Mouse (Mus musculus) neural tube, embryonic 11.5 days (tissue): ENCODE results near the gene Acacb. TPM values are rescaled to one million over a fixed set of nuclear protein-coding genes. Genes with fewer than 3 reads are reported as not detected.

Experiments
- ATAC-seq: fragments of 200-750 bp; cut with Nextera tagmentation; 2 replicates; pipeline ENCODE4 v1.8.0; 2017; ENCODE audit warnings: moderate number of reproducible peaks, mild to moderate bottlenecking, moderate TSS enrichment, moderate library complexity; ENCODE audit not compliant: insufficient read depth, low FRiP score, low TSS enrichment
- DNase-seq: peaks from one replicate; pipeline ENCODE4 v3.0.0-alpha.2; 2015; ENCODE audit warnings: low spot score
- H3K27ac ChIP-seq: fragments of 300-500 bp; sonication (generic); 2 replicates; pipeline ENCODE4 v1.5.1; 2014; ENCODE audit warnings: low read depth, mild to moderate bottlenecking, low read length
- H3K27me3 ChIP-seq: fragments of 300-500 bp; sonication (generic); 2 replicates; pipeline ENCODE4 v1.6.1; 2014; ENCODE audit warnings: mild to moderate bottlenecking, low read length, mixed read lengths; ENCODE audit not compliant: control insufficient read depth, insufficient read depth
- H3K36me3 ChIP-seq: fragments of 300-500 bp; sonication (generic); 2 replicates; pipeline ENCODE4 v1.6.1; 2014; ENCODE audit warnings: mild to moderate bottlenecking, low read length, moderate library complexity, mixed read lengths; ENCODE audit not compliant: control insufficient read depth, insufficient read depth
- H3K4me1 ChIP-seq: fragments of 300-500 bp; sonication (generic); 2 replicates; pipeline ENCODE4 v1.6.1; 2014; ENCODE audit warnings: low read length, mixed read lengths; ENCODE audit not compliant: control insufficient read depth, insufficient read depth
- H3K4me2 ChIP-seq: fragments of 300-500 bp; sonication (generic); 2 replicates; pipeline ENCODE4 v1.6.1; 2014; ENCODE audit warnings: low read depth, mild to moderate bottlenecking, moderate library complexity
- H3K4me3 ChIP-seq: fragments of 300-500 bp; sonication (generic); 2 replicates; pipeline ENCODE4 v1.5.1; 2014; ENCODE audit warnings: low read depth, low read length
- H3K9ac ChIP-seq: fragments of 300-500 bp; sonication (generic); 2 replicates; pipeline ENCODE4 v1.6.1; 2014; ENCODE audit warnings: mild to moderate bottlenecking, low read length
- H3K9me3 ChIP-seq: fragments of 300-500 bp; sonication (generic); 2 replicates; pipeline ENCODE4 v1.6.1; 2016; ENCODE audit warnings: low read length; ENCODE audit not compliant: control insufficient read depth
- WGBS: fragments of 180-500 bp; shearing (Covaris S2); extraction: QIAGEN DNeasy Blood & Tissue Kit; methylation state at CpG from one replicate; pipeline ENCODE4 v1.1.7; 2014; 5-methylcytosine and 5-hydroxymethylcytosine counted together
- polyA plus RNA-seq: library from polyadenylated mRNA; unstranded; fragments of >200 nt; fragmentation: Nextera tagmentation; extraction: Ambion mirVana; gene quantifications from 2 replicates; pipeline ENCODE4 v1.2.1, GENCODE M21; 2014

Acacb gene
- polyA plus RNA-seq, 1 experiment from 2014 or later: 0.82 TPM

DNA sequence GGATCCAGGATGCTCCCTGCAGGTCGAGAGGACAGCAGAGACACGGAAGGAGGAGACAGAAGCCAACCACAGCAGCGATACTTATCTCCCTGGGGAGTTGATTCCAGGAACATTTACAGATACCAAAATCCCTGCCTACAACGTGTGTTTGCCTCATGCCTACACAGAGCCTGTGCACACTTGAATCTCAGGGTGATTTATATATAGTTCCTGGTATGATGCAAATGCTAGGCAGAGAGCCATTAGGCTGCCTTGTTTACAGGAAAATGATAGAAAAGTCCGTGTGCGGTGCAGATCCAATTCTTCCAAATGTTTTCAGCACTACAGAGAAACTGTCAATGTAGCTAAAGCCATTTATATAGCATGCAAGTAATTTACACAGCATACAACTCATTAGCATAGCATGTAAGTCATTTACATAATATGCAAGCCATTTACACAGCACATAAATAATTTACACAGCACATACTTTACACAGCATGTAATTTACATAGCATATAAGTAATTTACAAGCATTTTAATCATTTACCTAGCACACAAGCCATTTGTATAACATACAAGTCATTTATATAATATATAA is 16.9 kb downstream of the Acacb start:
- Histone ChIP-seq H3K36me3 (no peaks in the 10 kb centered on the region), H3K4me1 (no peaks in the 10 kb centered on the region), H3K9ac (no peak overlapping the region), H3K9me3 (no peaks in the 10 kb centered on the region), H3K4me2 (no peak overlapping the region), H3K4me3 (no peak overlapping the region), H3K27ac (no peak overlapping the region), H3K27me3 (no peaks in the 10 kb centered on the region)
- DNase-seq: no peak
- 81% methylated on average over 6 of the region's 6 CpGs for WGBS
- no peak for ATAC-seq

DNA sequence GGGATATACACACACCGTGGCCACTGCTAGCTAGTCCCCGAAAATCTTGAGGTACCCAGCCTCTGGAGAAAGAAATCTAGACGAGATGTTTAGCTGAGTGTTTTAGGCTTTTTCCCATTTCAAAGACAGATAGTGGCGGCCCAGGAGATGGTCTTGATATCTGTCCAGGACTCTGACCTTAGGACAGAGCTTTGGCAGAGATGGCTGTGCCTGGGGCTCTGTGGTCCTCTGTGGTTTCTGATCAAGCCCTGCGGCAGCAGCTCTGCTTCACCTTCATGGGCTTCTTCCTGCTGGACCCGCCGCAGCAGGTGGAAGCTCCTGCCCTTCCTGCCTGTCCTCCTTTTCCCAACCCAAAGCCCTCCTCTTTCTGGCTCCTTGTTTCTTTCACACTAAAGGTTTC is 24.0 kb downstream of the Acacb start:
- no peak overlapping the region for H3K4me3 ChIP-seq
- DNase-seq: no peak
- ATAC-seq: no peak
- no peaks in the 10 kb centered on the region for H3K4me1 ChIP-seq
- no peak overlapping the region for H3K9ac ChIP-seq
- no peak overlapping the region for H3K4me2 ChIP-seq
- no peaks in the 10 kb centered on the region for H3K9me3 ChIP-seq
- 77% methylated on average over 7 of the region's 7 CpGs for WGBS
- H3K27ac ChIP-seq: no peak overlapping the region
- no peaks in the 10 kb centered on the region for H3K36me3 ChIP-seq
- H3K27me3 ChIP-seq: no peaks in the 10 kb centered on the region

DNA sequence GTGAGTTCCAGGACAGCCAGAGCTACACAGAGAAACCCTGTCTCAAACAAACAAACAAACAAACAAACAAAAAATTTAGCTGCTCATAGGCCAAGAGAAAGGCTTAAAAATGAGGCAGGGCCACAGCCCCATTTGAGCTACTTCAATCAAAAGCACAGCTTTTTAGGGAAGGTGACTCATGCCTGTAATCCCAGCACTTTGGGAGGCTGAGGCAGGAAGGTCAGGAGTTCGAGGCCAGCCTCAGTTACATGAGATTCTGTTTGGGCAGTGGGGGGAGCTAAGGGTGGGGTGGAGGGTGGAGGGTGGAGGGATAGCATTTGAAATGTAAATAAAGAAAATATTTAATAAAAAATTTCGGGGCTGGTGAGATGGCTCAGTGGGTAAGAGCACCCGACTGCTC is 26.6 kb downstream of the Acacb start:
- Histone ChIP-seq H3K4me2 (no peak overlapping the region), H3K9me3 (no peaks in the 10 kb centered on the region), H3K4me3 (no peak overlapping the region), H3K27me3 (no peaks in the 10 kb centered on the region), H3K36me3 (no peaks in the 10 kb centered on the region), H3K9ac (no peak overlapping the region), H3K4me1 (0 out of 2 replicates have a peak, but pooled peaks cover 9% of the 10 kb centered on the region), H3K27ac (no peak overlapping the region)
- ATAC-seq: no peak
- DNase-seq: no peak
- 93% methylated on average over 3 of the region's 3 CpGs for WGBS

DNA sequence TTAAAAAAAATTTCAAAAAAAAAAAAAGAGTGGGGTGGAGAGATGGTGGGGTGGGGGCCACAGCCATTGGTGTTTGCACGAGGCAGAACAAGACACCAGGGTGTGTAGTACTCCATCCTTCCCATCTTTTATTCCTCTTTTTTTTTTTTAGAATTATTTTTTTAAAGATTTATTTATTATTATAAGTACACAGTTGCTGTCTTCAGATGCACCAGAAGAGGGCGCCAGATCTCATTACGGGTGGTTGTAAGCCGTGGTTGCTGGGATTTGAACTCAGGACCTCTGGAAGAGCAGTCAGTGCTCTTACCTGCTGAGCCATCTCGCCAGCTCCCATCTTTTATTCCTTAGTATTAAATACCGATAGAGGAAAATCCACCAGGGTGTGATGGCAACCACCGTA is 27.1 kb downstream of the Acacb start:
- 76% methylated on average over 7 of the region's 7 CpGs for WGBS
- H3K36me3 ChIP-seq: no peaks in the 10 kb centered on the region
- DNase-seq (no peak), ATAC-seq (no peak)
- H3K4me3 ChIP-seq: no peak overlapping the region
- 0 out of 2 replicates have a peak, but pooled peaks cover 9% of the 10 kb centered on the region for H3K4me1 ChIP-seq
- H3K4me2 ChIP-seq: no peak overlapping the region
- H3K9ac ChIP-seq: no peak overlapping the region
- no peak overlapping the region for H3K27ac ChIP-seq
- H3K27me3 ChIP-seq: no peaks in the 10 kb centered on the region
- H3K9me3 ChIP-seq: no peaks in the 10 kb centered on the region

DNA sequence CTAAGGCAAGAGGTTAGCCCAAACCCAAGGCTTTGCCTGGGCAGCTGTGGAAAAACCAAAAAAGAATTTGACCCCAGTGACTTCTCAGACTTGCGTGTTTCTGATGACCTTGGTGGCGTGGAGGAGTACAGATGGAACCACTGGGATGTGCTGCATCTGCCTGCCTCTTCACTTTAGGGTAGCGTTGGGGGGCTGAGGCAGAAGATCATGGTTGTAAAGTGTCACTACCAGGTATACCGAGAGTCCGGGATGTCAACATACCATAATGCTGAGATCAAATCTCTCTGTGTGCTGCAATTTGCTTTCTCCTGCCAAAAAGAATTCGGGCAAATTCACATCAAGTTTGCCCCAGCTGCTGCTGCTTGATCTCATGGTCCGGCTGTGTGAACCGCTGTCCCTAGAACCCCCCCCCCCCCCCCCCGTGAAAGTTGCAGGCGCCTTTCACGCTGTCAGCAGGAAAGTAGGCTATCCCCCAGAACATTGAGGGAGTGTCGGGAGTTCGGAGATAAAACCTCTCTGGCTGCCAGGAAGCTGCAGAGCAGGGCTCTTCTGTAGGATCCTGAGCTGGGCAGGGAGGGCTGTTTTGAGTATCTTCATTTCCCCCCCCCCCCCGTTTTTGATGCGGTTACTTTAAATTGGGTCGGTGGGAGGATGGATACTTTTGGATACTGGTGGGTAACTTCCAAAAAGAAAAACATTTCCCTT is 27.7 kb downstream of the Acacb start:
- Histone ChIP-seq H3K9me3 (no peaks in the 10 kb centered on the region), H3K4me3 (no peak overlapping the region), H3K27ac (no peak overlapping the region), H3K27me3 (no peaks in the 10 kb centered on the region), H3K36me3 (no peaks in the 10 kb centered on the region), H3K4me1 (0 out of 2 replicates have a peak, but pooled peaks cover 9% of the 10 kb centered on the region), H3K4me2 (no peak overlapping the region), H3K9ac (no peak overlapping the region)
- DNase-seq (no peak), ATAC-seq (no peak)
- WGBS: 39% methylated on average over 15 of the region's 16 CpGs

DNA sequence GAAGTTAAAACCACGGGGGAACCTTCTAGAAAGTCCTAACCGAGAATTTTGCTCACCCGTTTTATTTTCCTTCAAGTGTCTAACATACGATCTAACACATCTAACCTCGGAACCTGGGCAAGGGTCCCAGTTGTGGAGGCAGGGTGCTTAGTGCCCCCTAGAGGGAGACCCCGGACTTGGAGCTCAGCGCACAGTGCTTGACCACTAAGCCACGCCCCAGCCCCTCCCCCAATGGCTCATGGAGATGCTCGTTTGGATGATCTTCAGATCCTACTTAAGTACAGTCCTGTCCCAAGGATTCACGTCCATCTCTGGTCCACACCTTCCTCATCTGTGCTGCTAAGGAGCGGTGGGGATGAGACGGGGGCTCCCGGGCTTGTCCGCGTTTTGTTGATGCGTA is 28.3 kb downstream of the Acacb start:
- DNase-seq (peak; percentile 75), ATAC-seq (no peak)
- H3K9me3 ChIP-seq: no peaks in the 10 kb centered on the region
- no peaks in the 10 kb centered on the region for H3K36me3 ChIP-seq
- no peak overlapping the region for H3K9ac ChIP-seq
- no peak overlapping the region for H3K4me3 ChIP-seq
- H3K4me1 ChIP-seq: 0 out of 2 replicates have a peak, but pooled peaks cover 9% of the 10 kb centered on the region
- H3K27me3 ChIP-seq: no peaks in the 10 kb centered on the region
- no peak overlapping the region for H3K4me2 ChIP-seq
- 14% methylated on average over 16 of the region's 16 CpGs for WGBS
- no peak overlapping the region for H3K27ac ChIP-seq

DNA sequence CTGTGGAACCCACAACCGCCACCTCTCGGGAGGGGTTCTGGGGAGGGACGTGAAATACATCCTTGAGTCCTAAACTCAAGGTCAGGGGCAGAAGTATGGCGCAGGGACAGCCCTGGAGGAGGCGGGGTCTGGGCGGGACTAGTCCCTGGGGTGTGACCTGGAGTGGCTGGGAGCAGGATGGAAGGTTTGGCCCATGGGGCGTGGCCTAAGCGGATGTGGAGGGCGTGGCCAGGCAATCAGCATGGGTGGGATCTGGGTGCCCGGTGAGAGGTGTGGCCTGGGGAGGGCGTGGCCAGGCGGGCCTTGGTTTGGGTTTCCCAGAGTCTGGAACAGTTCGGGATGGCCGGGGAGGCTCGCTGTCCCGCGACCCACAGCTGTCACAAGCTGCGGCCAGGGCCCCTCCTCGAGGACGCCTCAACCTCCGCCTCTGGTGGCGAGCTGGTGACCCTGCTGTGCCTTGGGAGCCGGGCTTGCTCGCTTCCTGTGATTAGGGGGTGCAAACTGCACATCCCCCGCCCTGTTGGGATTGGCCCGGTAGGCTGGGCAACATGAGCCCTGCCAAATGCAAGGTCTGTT is 29.3 kb downstream of the Acacb start:
- Histone ChIP-seq H3K4me3 (peak overlapping the region; percentile 40), H3K4me2 (peak overlapping the region; percentile 78), H3K9ac (peak overlapping the region; percentile 32; the same call in 1 of the 2 replicates), H3K9me3 (no peaks in the 10 kb centered on the region), H3K27me3 (no peaks in the 10 kb centered on the region), H3K27ac (no peak overlapping the region), H3K4me1 (0 out of 2 replicates have a peak, but pooled peaks cover 9% of the 10 kb centered on the region), H3K36me3 (no peaks in the 10 kb centered on the region)
- DNase-seq (peak; percentile 91), ATAC-seq (peak; percentile 82)
- WGBS: under 1% methylated on average over 22 of the region's 26 CpGs

DNA sequence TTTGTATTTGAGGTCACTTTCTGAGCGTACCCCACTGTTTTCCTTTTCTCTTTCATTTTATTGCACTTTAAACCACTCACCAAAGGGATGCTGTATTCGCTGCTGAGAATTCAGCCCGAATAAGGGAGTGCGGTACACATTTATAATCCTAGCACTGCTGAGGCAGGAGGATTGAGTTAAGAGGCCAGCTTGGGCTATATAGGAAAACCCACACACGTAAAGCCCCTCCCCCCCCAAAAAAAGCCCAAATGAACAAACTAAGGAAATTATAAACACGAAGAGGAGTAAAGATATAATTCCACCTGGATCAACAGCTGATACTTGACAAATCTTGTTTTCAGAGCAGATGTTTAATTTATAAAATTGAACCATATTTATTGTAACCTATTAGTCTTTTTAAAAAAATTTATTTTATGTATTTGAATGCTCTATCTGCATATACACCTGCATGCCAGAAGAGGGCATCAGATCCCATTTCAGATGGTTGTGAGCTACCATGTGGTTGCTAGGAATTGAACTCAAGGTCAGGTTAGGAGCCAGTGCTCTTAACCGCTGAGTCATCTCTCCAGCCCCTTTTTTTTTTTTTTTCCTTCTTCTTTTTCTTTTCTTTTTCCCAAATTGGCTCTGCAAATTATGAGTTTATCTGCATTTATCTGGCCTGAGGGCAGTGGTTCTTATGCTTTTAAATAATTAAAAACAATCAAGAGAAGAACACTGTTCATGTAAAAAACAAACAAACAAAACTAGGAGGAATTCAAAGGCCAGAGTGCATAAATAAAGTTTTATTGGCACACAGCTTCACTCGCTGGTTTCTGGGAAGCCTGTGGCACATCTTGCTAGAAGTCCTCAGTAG is 30.4 kb downstream of the Acacb start:
- Histone ChIP-seq H3K36me3 (no peaks in the 10 kb centered on the region), H3K4me2 (peak overlapping the region; percentile 78; the same call in 1 of the 2 replicates), H3K27me3 (no peaks in the 10 kb centered on the region), H3K27ac (no peak overlapping the region), H3K4me1 (0 out of 2 replicates have a peak, but pooled peaks cover 9% of the 10 kb centered on the region), H3K4me3 (no peak overlapping the region), H3K9me3 (no peaks in the 10 kb centered on the region), H3K9ac (no peak overlapping the region)
- DNase-seq: no peak
- ATAC-seq: no peak
- WGBS: 50% methylated on average over 8 of the region's 8 CpGs
